Mouse (Mus musculus): ENCODE measurements around the gene Elovl7. TPM values are rescaled to one million over a fixed set of nuclear protein-coding genes. Genes with fewer than 3 reads are reported as not detected.

The Elovl7 gene
- polyA plus RNA-seq, 1 experiment from 2014 or later = 18.9 TPM

DNA sequence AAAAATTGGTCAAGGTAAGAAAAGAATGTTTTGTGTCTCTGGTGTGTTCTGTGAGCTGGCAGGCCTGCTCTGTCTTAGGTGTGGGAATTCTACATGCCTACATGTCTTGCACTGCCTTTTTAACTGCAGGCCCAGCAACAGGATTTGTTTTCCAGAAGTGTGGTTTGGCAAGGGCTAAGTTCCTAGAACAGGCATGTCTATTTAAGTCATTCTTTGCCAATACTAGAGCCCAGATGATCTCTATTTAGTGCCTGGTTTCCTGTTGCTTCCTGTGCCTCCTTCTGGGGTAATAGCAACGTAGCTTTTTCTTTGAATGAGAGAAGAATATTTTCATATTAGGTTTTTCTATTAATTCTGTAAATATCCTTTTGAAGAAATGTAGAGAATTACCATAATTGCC is 62.4 kb downstream of the Elovl7 start:
- Histone ChIP-seq H3K4me3 (ENCODE audit: low read depth, low read length) (no peak overlapping the region), H3K4me1 (replicated peaks; ENCODE audit: control insufficient read depth, insufficient read depth, low read length) (peaks cover 7% of the 10 kb centered on the region; the same call in 1 of the 2 replicates), H3K4me2 (ENCODE audit: low read length) (no peak overlapping the region), H3K36me3 (ENCODE audit: control insufficient read depth, insufficient read depth, low read length) (no peaks in the 10 kb centered on the region), H3K9ac (ENCODE audit: low read length) (no peak overlapping the region), H3K9me3 (ENCODE audit: control insufficient read depth, low read length) (no peaks in the 10 kb centered on the region), H3K27ac (ENCODE audit: low read depth) (no peak overlapping the region), H3K27me3 (replicated peaks; ENCODE audit: control insufficient read depth, insufficient read depth, low read length) (no peaks in the 10 kb centered on the region)
- ATAC-seq (replicated peaks; ENCODE audit: low FRiP score, low TSS enrichment, low read depth) (no peak), DNase-seq (ENCODE audit: low spot score) (no peak)
- WGBS = 60% methylated on average over 1 of the region's 1 CpGs

DNA sequence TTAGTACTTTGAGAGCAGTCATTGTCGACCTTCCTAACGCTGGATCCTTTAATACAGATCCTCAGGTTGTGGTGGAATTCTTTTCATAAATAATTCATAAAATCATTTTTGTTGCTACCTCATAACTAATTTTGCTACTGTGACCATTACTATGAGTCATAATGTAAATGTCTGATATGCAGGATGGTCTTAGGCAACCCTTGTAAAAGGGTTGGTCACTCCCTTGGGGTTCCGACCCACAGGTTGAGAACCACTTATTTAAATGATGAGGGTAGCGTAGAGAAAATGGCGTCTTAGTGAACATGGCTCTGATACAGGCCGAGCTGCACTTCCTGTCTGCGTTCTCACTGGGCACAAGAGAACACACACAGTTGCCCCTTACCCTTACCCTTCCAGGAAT is 63.1 kb downstream of the Elovl7 start:
- Histone ChIP-seq H3K27me3 (replicated peaks; ENCODE audit: control insufficient read depth, insufficient read depth, low read length) (no peaks in the 10 kb centered on the region), H3K27ac (ENCODE audit: low read depth) (no peak overlapping the region), H3K9me3 (ENCODE audit: control insufficient read depth, low read length) (no peaks in the 10 kb centered on the region), H3K9ac (ENCODE audit: low read length) (no peak overlapping the region), H3K36me3 (ENCODE audit: control insufficient read depth, insufficient read depth, low read length) (no peaks in the 10 kb centered on the region), H3K4me2 (ENCODE audit: low read length) (no peak overlapping the region), H3K4me3 (ENCODE audit: low read depth, low read length) (no peak overlapping the region), H3K4me1 (replicated peaks; ENCODE audit: control insufficient read depth, insufficient read depth, low read length) (no peaks in the 10 kb centered on the region)
- DNase-seq (ENCODE audit: low spot score) = no peak
- ATAC-seq (replicated peaks; ENCODE audit: low FRiP score, low TSS enrichment, low read depth) = no peak
- WGBS = 88% methylated on average over 7 of the region's 7 CpGs

DNA sequence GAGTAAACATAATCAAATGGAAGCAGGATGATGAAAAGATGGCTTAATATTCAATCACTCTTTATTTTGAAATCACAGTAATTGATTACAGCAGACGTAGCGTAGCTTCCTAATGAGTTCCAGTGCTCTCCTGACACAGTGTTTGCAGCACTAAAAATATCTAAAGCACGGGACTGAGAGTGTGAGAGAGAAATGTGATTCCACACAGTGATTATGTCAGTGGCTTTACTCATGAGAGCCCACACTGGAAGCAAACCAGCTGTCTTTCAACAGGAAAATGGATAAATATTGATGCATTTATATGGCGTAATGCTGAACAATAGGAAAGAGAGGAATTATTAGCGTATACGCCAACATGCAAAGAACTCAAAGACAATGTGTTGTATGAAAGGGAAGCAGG is 64.4 kb downstream of the Elovl7 start:
- no peak overlapping the region for H3K9ac ChIP-seq (ENCODE audit: low read length)
- no peak overlapping the region for H3K27ac ChIP-seq (ENCODE audit: low read depth)
- ATAC-seq (replicated peaks; ENCODE audit: low FRiP score, low TSS enrichment, low read depth) (no peak), DNase-seq (ENCODE audit: low spot score) (no peak)
- H3K9me3 ChIP-seq (ENCODE audit: control insufficient read depth, low read length) = no peaks in the 10 kb centered on the region
- no peaks in the 10 kb centered on the region for H3K27me3 ChIP-seq (replicated peaks; ENCODE audit: control insufficient read depth, insufficient read depth, low read length)
- H3K36me3 ChIP-seq (ENCODE audit: control insufficient read depth, insufficient read depth, low read length) = no peaks in the 10 kb centered on the region
- no peak overlapping the region for H3K4me3 ChIP-seq (ENCODE audit: low read depth, low read length)
- WGBS = 45% methylated on average over 6 of the region's 6 CpGs
- H3K4me1 ChIP-seq (replicated peaks; ENCODE audit: control insufficient read depth, insufficient read depth, low read length) = no peaks in the 10 kb centered on the region
- no peak overlapping the region for H3K4me2 ChIP-seq (ENCODE audit: low read length)

DNA sequence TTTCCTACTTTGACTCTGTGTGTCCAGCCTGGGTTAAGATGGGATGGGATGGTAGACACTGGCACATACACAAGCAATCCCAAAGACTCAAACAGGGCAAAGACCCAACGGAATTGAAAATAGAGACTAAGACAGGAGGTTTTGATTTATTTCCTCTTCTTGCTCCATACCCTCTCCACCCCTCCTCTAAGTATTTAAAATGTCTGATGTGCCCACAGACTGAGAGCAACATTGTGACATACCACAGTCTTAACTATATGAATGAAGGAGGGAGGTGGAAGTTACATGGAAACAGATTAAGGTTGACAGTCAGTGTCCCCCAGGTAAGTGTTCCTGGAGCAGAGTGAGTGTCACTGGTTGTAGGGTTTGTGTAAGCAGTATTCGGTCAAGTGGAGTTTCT is 70.1 kb downstream of the Elovl7 start:
- H3K27ac ChIP-seq (ENCODE audit: low read depth) = no peak overlapping the region
- H3K27me3 ChIP-seq (replicated peaks; ENCODE audit: control insufficient read depth, insufficient read depth, low read length) = no peaks in the 10 kb centered on the region
- DNase-seq (ENCODE audit: low spot score) = no peak
- 89% methylated on average over 2 of the region's 2 CpGs for WGBS
- no peak overlapping the region for H3K9ac ChIP-seq (ENCODE audit: low read length)
- H3K9me3 ChIP-seq (ENCODE audit: control insufficient read depth, low read length) = no peaks in the 10 kb centered on the region
- no peaks in the 10 kb centered on the region for H3K36me3 ChIP-seq (ENCODE audit: control insufficient read depth, insufficient read depth, low read length)
- no peaks in the 10 kb centered on the region for H3K4me1 ChIP-seq (replicated peaks; ENCODE audit: control insufficient read depth, insufficient read depth, low read length)
- no peak for ATAC-seq (replicated peaks; ENCODE audit: low FRiP score, low TSS enrichment, low read depth)
- H3K4me3 ChIP-seq (ENCODE audit: low read depth, low read length) = no peak overlapping the region
- no peak overlapping the region for H3K4me2 ChIP-seq (ENCODE audit: low read length)

DNA sequence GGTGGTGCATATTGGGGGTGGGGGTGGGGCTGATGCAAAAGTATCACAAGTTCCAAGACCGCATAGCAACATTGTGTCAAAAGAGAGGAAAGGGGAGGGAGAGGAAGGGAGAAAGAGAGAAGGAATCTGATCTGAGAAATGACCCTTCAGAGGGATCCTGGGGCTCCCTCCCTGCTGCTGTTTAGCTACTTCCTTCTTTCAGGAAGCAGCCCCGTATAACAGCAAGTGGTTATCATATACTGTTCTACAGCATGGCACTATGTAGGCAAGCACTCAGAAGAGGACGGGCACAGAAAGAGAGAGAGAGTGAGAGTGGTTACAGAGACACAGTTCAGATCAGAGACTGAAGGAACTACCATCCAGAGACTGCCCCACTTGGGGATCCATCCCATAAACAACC is 73.7 kb downstream of the Elovl7 start:
- Histone ChIP-seq H3K4me1 (replicated peaks; ENCODE audit: control insufficient read depth, insufficient read depth, low read length) (no peaks in the 10 kb centered on the region), H3K27me3 (replicated peaks; ENCODE audit: control insufficient read depth, insufficient read depth, low read length) (no peaks in the 10 kb centered on the region), H3K9me3 (ENCODE audit: control insufficient read depth, low read length) (no peaks in the 10 kb centered on the region), H3K36me3 (ENCODE audit: control insufficient read depth, insufficient read depth, low read length) (no peaks in the 10 kb centered on the region), H3K27ac (ENCODE audit: low read depth) (no peak overlapping the region), H3K9ac (ENCODE audit: low read length) (no peak overlapping the region), H3K4me3 (ENCODE audit: low read depth, low read length) (no peak overlapping the region), H3K4me2 (ENCODE audit: low read length) (no peak overlapping the region)
- no peak for ATAC-seq (replicated peaks; ENCODE audit: low FRiP score, low TSS enrichment, low read depth)
- 57% methylated on average over 3 of the region's 3 CpGs for WGBS
- no peak for DNase-seq (ENCODE audit: low spot score)

DNA sequence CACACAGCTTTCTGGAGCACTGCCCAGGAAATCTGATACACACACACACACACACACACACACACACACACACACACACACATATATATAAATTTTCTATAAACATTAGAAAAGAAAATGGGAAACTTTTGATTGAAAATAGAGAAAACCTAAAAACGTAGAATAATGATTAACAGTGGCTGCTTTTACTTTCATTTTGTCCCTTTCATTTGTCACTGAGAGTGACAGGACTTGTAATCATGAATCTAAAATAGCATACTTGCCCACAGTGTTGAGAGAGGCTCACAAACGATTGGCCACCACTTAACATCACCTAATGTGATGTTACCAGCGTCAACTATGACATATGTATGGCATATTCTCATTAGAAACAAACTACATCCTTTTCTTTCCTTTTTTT is 75.2 kb downstream of the Elovl7 start:
- Histone ChIP-seq H3K4me3 (ENCODE audit: low read depth, low read length) (no peak overlapping the region), H3K4me1 (replicated peaks; ENCODE audit: control insufficient read depth, insufficient read depth, low read length) (no peaks in the 10 kb centered on the region), H3K9me3 (ENCODE audit: control insufficient read depth, low read length) (no peaks in the 10 kb centered on the region), H3K27me3 (replicated peaks; ENCODE audit: control insufficient read depth, insufficient read depth, low read length) (no peaks in the 10 kb centered on the region), H3K36me3 (ENCODE audit: control insufficient read depth, insufficient read depth, low read length) (no peaks in the 10 kb centered on the region), H3K4me2 (ENCODE audit: low read length) (no peak overlapping the region), H3K9ac (ENCODE audit: low read length) (no peak overlapping the region), H3K27ac (ENCODE audit: low read depth) (no peak overlapping the region)
- 77% methylated on average over 3 of the region's 3 CpGs for WGBS
- ATAC-seq (replicated peaks; ENCODE audit: low FRiP score, low TSS enrichment, low read depth) (no peak), DNase-seq (ENCODE audit: low spot score) (no peak)

DNA sequence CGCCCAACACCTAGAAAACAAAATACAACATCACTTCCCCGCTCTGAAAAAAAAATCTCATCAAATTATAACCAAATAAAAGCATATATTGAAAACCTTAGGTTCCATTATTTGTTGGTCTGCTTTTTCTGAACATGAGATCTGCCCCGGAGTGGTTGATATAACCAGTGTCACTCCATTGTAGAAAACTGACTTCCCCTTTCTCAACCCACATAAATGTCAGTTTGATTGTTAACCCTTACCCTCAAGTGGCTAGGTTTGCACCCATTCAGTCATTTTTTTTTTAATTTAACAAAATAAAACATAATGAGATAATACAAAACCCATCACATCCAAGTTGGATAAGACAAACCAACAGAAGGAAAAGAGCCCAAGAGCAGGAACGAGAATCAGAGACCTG is 76.1 kb downstream of the Elovl7 start:
- Histone ChIP-seq H3K27me3 (replicated peaks; ENCODE audit: control insufficient read depth, insufficient read depth, low read length) (no peaks in the 10 kb centered on the region), H3K36me3 (ENCODE audit: control insufficient read depth, insufficient read depth, low read length) (no peaks in the 10 kb centered on the region), H3K4me1 (replicated peaks; ENCODE audit: control insufficient read depth, insufficient read depth, low read length) (no peaks in the 10 kb centered on the region), H3K27ac (ENCODE audit: low read depth) (no peak overlapping the region), H3K4me2 (ENCODE audit: low read length) (no peak overlapping the region), H3K9me3 (ENCODE audit: control insufficient read depth, low read length) (no peaks in the 10 kb centered on the region), H3K4me3 (ENCODE audit: low read depth, low read length) (no peak overlapping the region), H3K9ac (ENCODE audit: low read length) (no peak overlapping the region)
- ATAC-seq (replicated peaks; ENCODE audit: low FRiP score, low TSS enrichment, low read depth) (no peak), DNase-seq (ENCODE audit: low spot score) (no peak)
- 88% methylated on average over 4 of the region's 4 CpGs for WGBS

DNA sequence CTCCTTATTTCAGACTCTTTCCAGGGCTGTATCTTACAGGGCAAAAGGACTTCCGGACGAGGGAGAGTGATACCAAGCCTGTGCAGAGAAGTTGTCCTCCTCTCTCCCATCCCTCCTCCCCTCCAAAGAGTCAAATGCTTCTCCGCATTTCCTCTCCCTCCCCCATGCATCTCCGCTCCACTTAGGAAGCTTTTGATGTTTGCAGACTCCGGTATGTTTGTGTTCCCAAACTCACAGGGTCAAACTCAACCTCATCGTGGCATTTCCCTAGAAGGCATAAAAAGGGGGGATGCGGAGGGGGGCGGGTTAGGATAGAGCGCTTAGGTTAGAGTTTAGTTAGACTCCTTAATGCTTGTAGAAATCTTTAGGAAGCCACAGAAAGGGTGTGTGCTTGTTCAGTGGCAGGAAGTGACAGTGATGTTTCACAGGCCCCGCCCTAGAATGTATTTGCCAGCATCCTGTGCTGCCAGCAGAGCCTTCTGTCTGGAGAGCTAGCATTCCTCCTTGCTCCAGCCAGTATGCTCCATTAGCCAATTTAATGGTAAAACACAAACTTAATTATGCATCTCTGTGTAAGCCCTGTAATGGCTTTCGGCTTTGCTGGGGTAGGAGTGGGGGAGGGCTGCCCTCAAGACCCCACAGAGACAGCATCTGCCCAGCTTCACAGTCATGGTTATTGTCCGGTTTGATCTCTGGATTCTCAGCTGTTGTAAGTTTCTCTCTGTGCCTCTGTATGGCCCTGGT is 83.3 kb downstream of the Elovl7 start:
- DNase-seq (ENCODE audit: low spot score) = peak; percentile 73
- H3K4me1 ChIP-seq (replicated peaks; ENCODE audit: control insufficient read depth, insufficient read depth, low read length) = peaks cover 10% of the 10 kb centered on the region; the same call in 1 of the 2 replicates
- ATAC-seq (replicated peaks; ENCODE audit: low FRiP score, low TSS enrichment, low read depth) = peak; percentile 72
- peak overlapping the region; percentile 34 for H3K9ac ChIP-seq (ENCODE audit: low read length)
- H3K36me3 ChIP-seq (ENCODE audit: control insufficient read depth, insufficient read depth, low read length) = no peaks in the 10 kb centered on the region
- H3K27me3 ChIP-seq (replicated peaks; ENCODE audit: control insufficient read depth, insufficient read depth, low read length) = no peaks in the 10 kb centered on the region
- no peaks in the 10 kb centered on the region for H3K9me3 ChIP-seq (ENCODE audit: control insufficient read depth, low read length)
- peak overlapping the region; percentile 79 for H3K27ac ChIP-seq (ENCODE audit: low read depth)
- 4% methylated on average over 12 of the region's 12 CpGs for whole genome bisulfite sequencing
- peak overlapping the region; percentile 32 for H3K4me3 ChIP-seq (ENCODE audit: low read depth, low read length)
- H3K4me2 ChIP-seq (ENCODE audit: low read length) = peak overlapping the region; percentile 66

DNA sequence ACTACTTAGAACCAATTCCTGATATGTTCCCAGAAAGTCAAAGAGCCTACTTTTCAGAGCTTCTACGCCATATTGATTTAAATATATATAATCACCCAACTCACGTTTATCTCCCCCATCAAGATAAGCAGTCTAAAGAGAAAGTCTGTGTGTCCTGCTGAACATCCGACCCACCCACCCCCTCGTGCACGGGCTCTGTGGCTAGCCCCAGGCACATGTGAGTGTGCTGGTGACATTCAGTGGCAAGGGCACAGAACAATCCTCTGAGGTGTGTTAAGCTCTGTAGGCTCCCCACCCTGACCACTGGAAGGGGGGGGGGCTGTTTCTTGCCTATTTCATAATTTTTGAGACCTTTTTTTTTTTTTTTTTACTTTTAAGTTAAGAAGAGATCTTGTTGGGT is 84.0 kb downstream of the Elovl7 start:
- no peaks in the 10 kb centered on the region for H3K36me3 ChIP-seq (ENCODE audit: control insufficient read depth, insufficient read depth, low read length)
- H3K4me3 ChIP-seq (ENCODE audit: low read depth, low read length) = no peak overlapping the region
- H3K4me1 ChIP-seq (replicated peaks; ENCODE audit: control insufficient read depth, insufficient read depth, low read length) = peaks cover 10% of the 10 kb centered on the region; the same call in 1 of the 2 replicates
- ATAC-seq (replicated peaks; ENCODE audit: low FRiP score, low TSS enrichment, low read depth) = no peak
- no peak overlapping the region for H3K4me2 ChIP-seq (ENCODE audit: low read length)
- peak overlapping the region; percentile 79; the same call in 1 of the 2 replicates for H3K27ac ChIP-seq (ENCODE audit: low read depth)
- 46% methylated on average over 5 of the region's 5 CpGs for WGBS
- no peak overlapping the region for H3K9ac ChIP-seq (ENCODE audit: low read length)
- DNase-seq (ENCODE audit: low spot score) = no peak
- no peaks in the 10 kb centered on the region for H3K9me3 ChIP-seq (ENCODE audit: control insufficient read depth, low read length)
- H3K27me3 ChIP-seq (replicated peaks; ENCODE audit: control insufficient read depth, insufficient read depth, low read length) = no peaks in the 10 kb centered on the region

Data from intestine, embryonic 14.5 days (tissue).